Mouse (Mus musculus) intestine, embryonic 15.5 days (tissue): ENCODE data around the gene Osbpl9. TPM values are rescaled to one million over a fixed set of nuclear protein-coding genes. Genes with fewer than 3 reads are reported as not detected.

Experiments used
- ATAC-seq: fragments of 200-750 bp; cut with Nextera tagmentation; 2 replicates; pipeline ENCODE4 v1.8.0; 2017; ENCODE audit warnings: moderate TSS enrichment, moderate library complexity
- H3K27ac ChIP-seq: fragments of 300-500 bp; sonication (generic); 2 replicates; pipeline ENCODE4 v1.5.1; 2015; ENCODE audit warnings: mild to moderate bottlenecking, inconsistent platforms
- H3K27me3 ChIP-seq: fragments of 300-500 bp; sonication (generic); replicated peaks from 2 replicates; pipeline ENCODE4 v1.6.1; 2015; ENCODE audit warnings: inconsistent platforms
- H3K36me3 ChIP-seq: fragments of 300-500 bp; sonication (generic); 2 replicates; pipeline ENCODE4 v1.6.1; 2015; ENCODE audit warnings: inconsistent platforms
- H3K4me1 ChIP-seq: fragments of 300-500 bp; sonication (generic); replicated peaks from 2 replicates; pipeline ENCODE4 v1.6.1; 2015; ENCODE audit warnings: inconsistent platforms
- H3K4me2 ChIP-seq: fragments of 300-500 bp; sonication (generic); replicated peaks from 2 replicates; pipeline ENCODE4 v1.6.1; 2015; ENCODE audit warnings: mild to moderate bottlenecking, inconsistent platforms
- H3K4me3 ChIP-seq: fragments of 300-500 bp; sonication (generic); replicated peaks from 2 replicates; pipeline ENCODE4 v1.5.1; 2015; ENCODE audit warnings: inconsistent platforms
- H3K9ac ChIP-seq: fragments of 300-500 bp; sonication (generic); 2 replicates; pipeline ENCODE4 v1.6.1; 2015; ENCODE audit warnings: inconsistent platforms
- H3K9me3 ChIP-seq: fragments of 300-500 bp; sonication (generic); 2 replicates; pipeline ENCODE4 v1.6.1; 2016; ENCODE audit warnings: inconsistent platforms
- WGBS: fragments of 180-500 bp; shearing (Covaris S2); methylation state at CpG from one replicate; pipeline ENCODE4 v1.1.7; 2015; 5-methylcytosine and 5-hydroxymethylcytosine counted together
- polyA plus RNA-seq: library from polyadenylated mRNA; unstranded; fragments of >200 nt; fragmentation: Nextera tagmentation; extraction: Ambion mirVana; gene quantifications from 2 replicates; pipeline ENCODE4 v1.2.1, GENCODE M21; 2015

Osbpl9 gene
- polyA plus RNA-seq, 1 experiment from 2014 or later = 56.1 TPM

DNA sequence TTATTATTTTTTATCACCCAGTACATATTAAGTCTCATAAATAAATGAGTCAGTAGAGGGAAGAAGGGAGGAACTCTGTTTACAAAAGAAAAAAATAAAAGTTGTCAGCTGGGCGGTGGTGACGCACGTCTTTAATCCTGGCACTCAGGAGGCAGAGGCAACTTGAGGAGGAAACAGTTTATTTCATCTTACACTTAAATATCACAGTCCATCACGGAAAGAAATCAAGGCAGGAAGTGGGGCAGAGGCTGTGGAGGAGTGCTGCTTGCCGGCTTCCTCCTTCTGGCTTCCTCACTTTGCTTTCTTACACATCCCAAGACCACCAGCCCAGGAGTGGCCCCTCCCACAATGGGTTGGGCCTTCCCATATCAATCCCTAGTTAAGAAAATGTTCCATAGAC, 24.0 kb upstream of the Osbpl9 start:
- no peaks in the 10 kb centered on the region for H3K9me3 ChIP-seq
- no peak overlapping the region for H3K9ac ChIP-seq
- peak; percentile 45; the same call in 1 of the 2 replicates for ATAC-seq
- peaks cover 4% of the 10 kb centered on the region; the same call in 1 of the 2 replicates for H3K4me1 ChIP-seq
- H3K36me3 ChIP-seq = no peaks in the 10 kb centered on the region
- no peaks in the 10 kb centered on the region for H3K27me3 ChIP-seq
- no peak overlapping the region for H3K4me3 ChIP-seq
- H3K27ac ChIP-seq = no peak overlapping the region
- H3K4me2 ChIP-seq = no peak overlapping the region
- 20% methylated on average over 5 of the region's 5 CpGs for WGBS

DNA sequence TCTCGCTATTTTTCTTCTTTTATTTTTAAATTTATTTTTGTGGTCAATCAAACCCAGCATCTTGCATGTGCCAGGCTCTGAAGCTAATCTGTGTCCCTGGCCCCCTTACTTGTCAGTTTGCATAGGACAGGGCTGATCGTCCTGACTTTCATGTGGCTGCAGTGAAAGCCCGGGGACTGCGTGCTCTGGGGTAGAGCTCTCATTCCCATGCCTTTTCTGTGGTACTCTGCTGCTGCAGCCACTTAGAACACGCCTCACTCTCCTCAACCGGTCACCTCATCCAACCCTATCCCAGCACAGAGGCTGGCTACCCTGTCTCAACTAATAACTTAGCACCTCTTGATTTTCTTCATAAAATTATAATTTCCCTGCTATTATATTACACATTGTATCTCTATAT, 23.5 kb upstream of the Osbpl9 start:
- Histone ChIP-seq H3K9ac (no peak overlapping the region), H3K4me3 (no peak overlapping the region), H3K27me3 (no peaks in the 10 kb centered on the region), H3K4me2 (no peak overlapping the region), H3K27ac (no peak overlapping the region), H3K4me1 (peaks cover 4% of the 10 kb centered on the region; the same call in 1 of the 2 replicates), H3K36me3 (no peaks in the 10 kb centered on the region), H3K9me3 (no peaks in the 10 kb centered on the region)
- WGBS = 72% methylated on average over 6 of the region's 6 CpGs
- 0 out of 2 replicates have a peak, but pooled peaks have one; percentile 28 for ATAC-seq

GRCm38 (mm10) chr4:109224762-109225552, 22.9 kb upstream of the Osbpl9 start:
- no peaks in the 10 kb centered on the region for H3K27me3 ChIP-seq
- no peak overlapping the region for H3K4me3 ChIP-seq
- no peaks in the 10 kb centered on the region for H3K9me3 ChIP-seq
- H3K9ac ChIP-seq = no peak overlapping the region
- no peak overlapping the region for H3K4me2 ChIP-seq
- peak; percentile 68 for ATAC-seq
- H3K4me1 ChIP-seq = peaks cover 4% of the 10 kb centered on the region; the same call in 1 of the 2 replicates
- 76% methylated on average over 13 of the region's 13 CpGs for WGBS
- H3K36me3 ChIP-seq = no peaks in the 10 kb centered on the region
- no peak overlapping the region for H3K27ac ChIP-seq

DNA sequence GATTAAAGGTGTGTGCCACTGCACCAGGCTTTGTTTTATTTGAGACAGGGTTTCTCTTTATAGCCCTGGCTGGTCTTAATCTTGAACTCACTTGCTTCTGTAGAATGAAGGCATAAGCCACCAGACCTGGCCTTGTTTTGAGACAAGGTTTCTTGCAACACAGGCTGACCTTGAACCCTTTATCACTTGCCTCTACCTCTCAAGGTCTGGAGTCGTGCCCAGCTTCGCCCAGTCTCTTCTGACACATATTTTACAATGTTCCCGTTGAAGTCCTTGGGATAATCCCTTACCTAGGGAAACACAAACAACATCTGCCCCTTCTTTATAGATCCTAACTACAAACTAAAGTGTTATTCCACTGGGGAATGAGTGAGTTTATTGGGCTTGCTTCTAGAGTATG, 19.9 kb upstream of the Osbpl9 start:
- no peak overlapping the region for H3K4me3 ChIP-seq
- peaks cover 4% of the 10 kb centered on the region; the same call in 1 of the 2 replicates for H3K4me1 ChIP-seq
- no peak overlapping the region for H3K9ac ChIP-seq
- no peak for ATAC-seq
- no peak overlapping the region for H3K4me2 ChIP-seq
- no peak overlapping the region for H3K27ac ChIP-seq
- H3K36me3 ChIP-seq = no peaks in the 10 kb centered on the region
- 75% methylated on average over 3 of the region's 3 CpGs for WGBS
- H3K27me3 ChIP-seq = no peaks in the 10 kb centered on the region
- no peaks in the 10 kb centered on the region for H3K9me3 ChIP-seq

GRCm38 (mm10) chr4:109220441-109220940, 18.4 kb upstream of the Osbpl9 start:
- no peak overlapping the region for H3K4me2 ChIP-seq
- no peak overlapping the region for H3K27ac ChIP-seq

DNA sequence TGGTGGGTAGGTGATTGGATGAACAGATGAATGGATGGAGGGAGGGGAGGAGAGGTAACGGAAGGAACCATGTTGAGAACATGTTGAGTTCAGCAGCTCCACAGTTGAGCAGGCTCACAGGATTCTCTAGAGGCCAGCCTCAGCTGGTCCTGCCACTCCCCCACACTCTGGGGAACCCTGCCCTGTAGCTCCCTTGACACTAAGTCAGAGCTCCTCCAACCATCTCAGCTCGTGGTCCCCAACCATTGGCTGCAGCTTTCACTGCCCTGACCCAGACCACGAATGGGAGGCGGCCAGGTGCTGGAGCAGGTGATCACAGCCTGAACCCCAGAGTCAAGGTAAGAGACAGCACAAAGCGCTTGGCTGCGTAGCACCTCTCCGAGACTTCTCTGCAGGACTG, 15.9 kb upstream of the Osbpl9 start:
- H3K4me2 ChIP-seq = no peak overlapping the region
- H3K4me3 ChIP-seq = no peak overlapping the region
- H3K9ac ChIP-seq = no peak overlapping the region
- no peak for ATAC-seq
- H3K9me3 ChIP-seq = no peaks in the 10 kb centered on the region
- H3K27me3 ChIP-seq = no peaks in the 10 kb centered on the region
- 74% methylated on average over 7 of the region's 7 CpGs for WGBS
- no peaks in the 10 kb centered on the region for H3K4me1 ChIP-seq
- H3K27ac ChIP-seq = no peak overlapping the region
- no peaks in the 10 kb centered on the region for H3K36me3 ChIP-seq

More at GRCm38 (mm10) chr4:109220441-109220940, 18.4 kb upstream of the Osbpl9 start:
- H3K4me3 ChIP-seq = no peak overlapping the region
- no peak overlapping the region for H3K9ac ChIP-seq
- H3K9me3 ChIP-seq = no peaks in the 10 kb centered on the region
- ATAC-seq = no peak
- H3K27me3 ChIP-seq = no peaks in the 10 kb centered on the region
- WGBS = 60% methylated on average over 14 of the region's 14 CpGs
- no peaks in the 10 kb centered on the region for H3K4me1 ChIP-seq
- no peaks in the 10 kb centered on the region for H3K36me3 ChIP-seq

- no peak for ATAC-seq
- H3K4me1 ChIP-seq = no peaks in the 10 kb centered on the region
- WGBS = 64% methylated on average over 3 of the region's 3 CpGs
These were observed 11.9 kb upstream of the Osbpl9 start for GRCm38 (mm10) chr4:109213986-109214385.

DNA sequence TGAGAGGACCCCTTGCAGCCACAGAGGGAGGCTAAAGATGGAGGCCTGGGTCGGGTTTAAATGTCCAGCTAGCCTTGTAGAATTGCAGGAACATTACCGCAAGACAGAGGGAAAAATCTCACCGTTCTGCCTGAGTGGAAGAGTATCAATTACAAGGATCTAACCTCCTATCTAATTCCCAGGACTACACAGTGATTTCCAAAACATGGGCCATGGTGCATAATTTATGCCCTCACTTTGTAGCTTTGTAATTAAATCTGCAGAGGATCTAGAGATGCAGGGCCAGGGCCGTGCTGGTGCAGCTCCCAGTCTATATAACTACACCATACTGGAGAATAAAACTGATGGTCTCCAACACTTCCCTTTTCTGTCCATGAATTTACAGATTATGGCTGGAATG, 8.8 kb upstream of the Osbpl9 start:
- Histone ChIP-seq H3K9me3 (no peaks in the 10 kb centered on the region), H3K27ac (no peak overlapping the region), H3K27me3 (no peaks in the 10 kb centered on the region), H3K36me3 (no peaks in the 10 kb centered on the region), H3K9ac (no peak overlapping the region), H3K4me3 (no peak overlapping the region), H3K4me2 (no peak overlapping the region), H3K4me1 (no peaks in the 10 kb centered on the region)
- no peak for ATAC-seq
- 76% methylated on average over 4 of the region's 4 CpGs for WGBS

More at GRCm38 (mm10) chr4:109213986-109214385, 11.9 kb upstream of the Osbpl9 start:
- no peaks in the 10 kb centered on the region for H3K9me3 ChIP-seq
- no peak overlapping the region for H3K27ac ChIP-seq
- H3K4me2 ChIP-seq = no peak overlapping the region
- H3K36me3 ChIP-seq = no peaks in the 10 kb centered on the region
- H3K27me3 ChIP-seq = no peaks in the 10 kb centered on the region
- H3K4me3 ChIP-seq = no peak overlapping the region
- H3K9ac ChIP-seq = no peak overlapping the region

DNA sequence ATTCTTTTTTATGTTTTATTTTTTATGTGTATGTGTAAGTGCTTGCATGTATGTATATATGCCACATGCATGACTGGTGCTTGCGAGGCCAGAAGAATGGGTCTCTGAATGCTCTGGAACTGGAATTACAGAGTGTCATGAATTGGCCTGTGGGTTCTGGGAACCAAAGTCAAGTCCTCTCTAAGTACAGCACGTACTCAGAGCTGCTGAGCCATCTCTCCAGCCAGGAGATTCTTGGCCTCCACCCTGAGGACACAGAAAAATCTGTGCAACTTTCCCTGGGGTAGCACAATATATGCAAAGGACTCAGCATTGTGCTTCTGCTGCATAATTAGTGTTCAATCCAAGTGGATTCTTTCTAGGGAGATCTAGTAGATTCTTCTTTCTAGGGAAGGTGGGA, 8.2 kb upstream of the Osbpl9 start:
- Histone ChIP-seq H3K36me3 (no peaks in the 10 kb centered on the region), H3K4me2 (no peak overlapping the region), H3K4me1 (no peaks in the 10 kb centered on the region), H3K27me3 (no peaks in the 10 kb centered on the region), H3K27ac (no peak overlapping the region), H3K4me3 (no peak overlapping the region), H3K9me3 (no peaks in the 10 kb centered on the region), H3K9ac (no peak overlapping the region)
- 88% methylated on average over 2 of the region's 2 CpGs for WGBS
- no peak for ATAC-seq

DNA sequence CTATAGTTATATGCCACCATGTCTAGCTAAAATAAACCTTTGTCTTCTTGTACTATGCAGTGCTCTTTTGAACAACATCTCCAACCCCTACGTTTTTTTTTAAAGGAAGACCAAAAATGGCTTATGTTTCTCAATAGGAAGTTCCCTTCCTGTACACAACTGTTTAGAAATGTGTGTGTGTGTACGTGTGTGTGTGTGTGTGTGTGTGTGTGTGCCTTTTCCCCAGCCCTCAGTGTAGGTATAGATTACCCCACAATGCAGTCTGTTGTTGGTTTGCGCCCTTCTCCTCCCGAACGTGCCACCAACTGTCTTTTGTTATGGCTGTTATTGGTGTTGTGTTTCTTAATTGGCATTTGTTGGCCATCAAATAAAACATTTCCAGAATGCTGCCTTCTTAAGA, 5.5 kb upstream of the Osbpl9 start:
- ATAC-seq = no peak
- no peaks in the 10 kb centered on the region for H3K36me3 ChIP-seq
- no peaks in the 10 kb centered on the region for H3K27me3 ChIP-seq
- H3K9ac ChIP-seq = no peak overlapping the region
- no peak overlapping the region for H3K4me2 ChIP-seq
- H3K27ac ChIP-seq = no peak overlapping the region
- H3K9me3 ChIP-seq = no peaks in the 10 kb centered on the region
- no peak overlapping the region for H3K4me3 ChIP-seq
- 84% methylated on average over 5 of the region's 5 CpGs for WGBS
- H3K4me1 ChIP-seq = no peaks in the 10 kb centered on the region

DNA sequence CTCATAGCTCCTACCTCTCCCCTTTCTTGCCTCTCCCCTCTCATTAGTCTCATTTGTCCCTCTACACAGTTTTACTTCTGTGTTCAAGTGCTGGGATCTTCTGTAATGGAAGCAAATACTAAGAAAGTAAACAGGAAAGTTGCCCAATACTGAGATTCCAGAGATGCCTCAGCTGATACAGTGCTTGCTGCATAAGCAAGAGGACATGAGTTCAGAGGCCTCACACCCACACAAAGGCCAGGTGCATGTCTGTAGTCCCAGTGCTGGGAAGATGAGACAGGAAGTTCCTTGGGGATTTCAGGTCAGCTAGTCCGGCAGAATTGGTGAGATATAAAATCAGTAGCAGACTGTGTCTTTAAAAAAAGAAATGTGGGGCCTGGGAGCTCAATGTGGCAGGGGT, 2.3 kb upstream of the Osbpl9 start:
- 48% methylated on average over 1 of the region's 1 CpGs for WGBS
- Histone ChIP-seq H3K4me3 (no peak overlapping the region), H3K27me3 (no peaks in the 10 kb centered on the region)

GRCm38 (mm10) chr4:109203931-109204330, 1.9 kb upstream of the Osbpl9 start:
- Histone ChIP-seq H3K27ac (no peak overlapping the region), H3K9me3 (no peaks in the 10 kb centered on the region), H3K4me2 (no peak overlapping the region), H3K36me3 (no peaks in the 10 kb centered on the region), H3K9ac (no peak overlapping the region), H3K4me3 (no peak overlapping the region), H3K27me3 (no peaks in the 10 kb centered on the region), H3K4me1 (no peaks in the 10 kb centered on the region)
- ATAC-seq = no peak
- 77% methylated on average over 1 of the region's 1 CpGs for WGBS

More for the DNA sequence above, 2.3 kb upstream of the Osbpl9 start:
- no peak overlapping the region for H3K4me2 ChIP-seq
- H3K9me3 ChIP-seq = no peaks in the 10 kb centered on the region
- H3K36me3 ChIP-seq = no peaks in the 10 kb centered on the region
- H3K4me1 ChIP-seq = no peaks in the 10 kb centered on the region
- no peak overlapping the region for H3K27ac ChIP-seq
- H3K9ac ChIP-seq = no peak overlapping the region
- no peak for ATAC-seq

GRCm38 (mm10) chr4:109199069-109199468, 3.0 kb downstream of the Osbpl9 start:
- no peaks in the 10 kb centered on the region for H3K9me3 ChIP-seq
- no peak overlapping the region for H3K4me2 ChIP-seq
- H3K27ac ChIP-seq = no peak overlapping the region
- ATAC-seq = no peak
- no peak overlapping the region for H3K4me3 ChIP-seq
- 94% methylated on average over 4 of the region's 4 CpGs for WGBS
- no peaks in the 10 kb centered on the region for H3K36me3 ChIP-seq
- no peaks in the 10 kb centered on the region for H3K27me3 ChIP-seq
- no peak overlapping the region for H3K9ac ChIP-seq
- no peaks in the 10 kb centered on the region for H3K4me1 ChIP-seq
